Mouse (Mus musculus): ENCODE results near the gene Haus6. TPM values are rescaled to one million over a fixed set of nuclear protein-coding genes. Genes with fewer than 3 reads are reported as not detected.
"Not testable (repeated sequence)": the region's sequence is repeated elsewhere in the genome, so short reads cannot be mapped to it uniquely, and the experiment has no call there.

The Haus6 gene
- polyA plus RNA-seq (2012; fragmentation: generic; extraction: Trizol), result 7.6 TPM
- long read RNA-seq, experiment 1, full-length matches to known transcripts, result 4 of 9 reads
- long read RNA-seq, experiment 1, partial matches to known transcripts, result 4 of 9 reads
- long read RNA-seq, experiment 1, other reads (novel, unspliced or antisense), result 1 of 9 reads
- long read RNA-seq, experiment 2, full-length matches to known transcripts, result 109 of 193 reads
- long read RNA-seq, experiment 2, partial matches to known transcripts, result 4 of 193 reads
- long read RNA-seq, experiment 2, other reads (novel, unspliced or antisense), result 80 of 193 reads

GRCm38 (mm10) chr4:86611524-86612288, at the start of gene Haus6:
Haus6 (minus strand) TSS chr4:86612055.
- H3K27me3 ChIP-seq (ENCODE audit: control insufficient read depth, insufficient read depth, insufficient read length), result no peaks in the 10 kb centered on the region
- H3K79me2 ChIP-seq (ENCODE audit: control insufficient read depth, insufficient read depth), result peaks cover 53% of the 10 kb centered on the region
- peak within 1 kb of the TSS; percentile 89 for H3ac ChIP-seq (ENCODE audit: control insufficient read depth, insufficient read length, low read depth)
- peaks cover 16% of the 10 kb centered on the region for H3K36me3 ChIP-seq (ENCODE audit: control insufficient read depth, insufficient read depth)
- H3K79me3 ChIP-seq (ENCODE audit: low read depth), result peaks cover 52% of the 10 kb centered on the region
- H3K4me3 ChIP-seq (ENCODE audit: insufficient read depth, poor library complexity, severe bottlenecking), result peak within 1 kb of the TSS; percentile 98
- TF ChIP-seq USF1 (IDR thresholded peaks at IDR 0.05; ENCODE audit: low read depth) (peak; percentile 51), CTCF (IDR thresholded peaks at IDR 0.05; ENCODE audit: control insufficient read depth, insufficient read depth, insufficient read length) (no peak)

DNA sequence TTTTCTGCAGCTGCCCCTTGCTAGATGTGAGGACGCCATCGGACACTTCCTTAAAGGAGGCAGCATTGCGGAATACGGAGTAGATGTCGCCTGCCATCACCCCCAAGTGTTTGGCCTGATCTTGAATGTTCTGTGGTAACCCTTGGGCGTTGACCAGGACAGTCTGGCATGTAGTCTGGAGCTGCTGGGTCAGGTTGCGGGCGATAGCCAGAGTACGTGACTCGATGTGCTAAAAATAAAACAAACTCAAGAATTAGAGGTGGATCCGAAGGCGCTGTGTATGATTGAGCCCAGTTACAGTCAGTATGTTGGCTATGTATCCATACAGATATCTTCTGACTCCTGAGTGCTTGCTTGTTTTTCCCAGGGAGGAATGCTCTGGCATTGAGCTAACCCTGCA, 45.3 kb upstream of the Haus6 start:
- no peaks in the 10 kb centered on the region for H3K79me2 ChIP-seq (ENCODE audit: control insufficient read depth, insufficient read depth)
- no peak for TF ChIP-seq MYOD1 (IDR thresholded peaks at IDR 0.05; ENCODE audit: control insufficient read depth, insufficient read length, low read depth)
- no peak for TF ChIP-seq USF1 (IDR thresholded peaks at IDR 0.05; ENCODE audit: low read depth)
- TF ChIP-seq FOSL1 (IDR thresholded peaks at IDR 0.05; ENCODE audit: insufficient read depth, low read length, poor library complexity, severe bottlenecking), result no peak
- no peak for TF ChIP-seq CTCF (IDR thresholded peaks at IDR 0.05; ENCODE audit: control insufficient read depth, insufficient read depth, insufficient read length)
- no peak for TF ChIP-seq CEBPB (IDR thresholded peaks at IDR 0.05; ENCODE audit: low read depth)

GRCm38 (mm10) chr4:86656410-86656809, 44.6 kb upstream of the Haus6 start:
- H3K4me3 ChIP-seq (ENCODE audit: insufficient read depth, poor library complexity, severe bottlenecking); H3K27me3 ChIP-seq (ENCODE audit: control insufficient read depth, insufficient read depth, insufficient read length); H3ac ChIP-seq (ENCODE audit: control insufficient read depth, insufficient read length, low read depth); H3K79me2 ChIP-seq (ENCODE audit: control insufficient read depth, insufficient read depth); H3K79me3 ChIP-seq (ENCODE audit: low read depth): not testable (repeated sequence)
- peaks cover 63% of the 10 kb centered on the region for H3K36me3 ChIP-seq (ENCODE audit: control insufficient read depth, insufficient read depth)

More for the DNA sequence above, 45.3 kb upstream of the Haus6 start:
- H3K4me3 ChIP-seq (ENCODE audit: insufficient read depth, poor library complexity, severe bottlenecking), result no peak overlapping the region
- H3K79me3 ChIP-seq (ENCODE audit: low read depth), result no peaks in the 10 kb centered on the region
- peaks cover 70% of the 10 kb centered on the region for H3K36me3 ChIP-seq (ENCODE audit: control insufficient read depth, insufficient read depth)
- no peaks in the 10 kb centered on the region for H3K27me3 ChIP-seq (ENCODE audit: control insufficient read depth, insufficient read depth, insufficient read length)
- no peak overlapping the region for H3ac ChIP-seq (ENCODE audit: control insufficient read depth, insufficient read length, low read depth)

GRCm38 (mm10) chr4:86651686-86652384, 40.0 kb upstream of the Haus6 start:
- peaks cover 20% of the 10 kb centered on the region for H3K36me3 ChIP-seq (ENCODE audit: control insufficient read depth, insufficient read depth)
- no peaks in the 10 kb centered on the region for H3K79me3 ChIP-seq (ENCODE audit: low read depth)
- H3ac ChIP-seq (ENCODE audit: control insufficient read depth, insufficient read length, low read depth), result no peak overlapping the region
- H3K4me3 ChIP-seq (ENCODE audit: insufficient read depth, poor library complexity, severe bottlenecking), result no peak overlapping the region
- no peaks in the 10 kb centered on the region for H3K79me2 ChIP-seq (ENCODE audit: control insufficient read depth, insufficient read depth)
- no peak for TF ChIP-seq MYOG (IDR thresholded peaks at IDR 0.05; ENCODE audit: control insufficient read depth, extremely low read depth, insufficient read length)
- no peak for TF ChIP-seq CEBPB (IDR thresholded peaks at IDR 0.05; ENCODE audit: low read depth)
- TF ChIP-seq MYOD1 (IDR thresholded peaks at IDR 0.05; ENCODE audit: control insufficient read depth, insufficient read length, low read depth), result no peak
- TF ChIP-seq CTCF (IDR thresholded peaks at IDR 0.05; ENCODE audit: control insufficient read depth, insufficient read depth, insufficient read length), result no peak
- no peak for TF ChIP-seq MAX (IDR thresholded peaks at IDR 0.05)
- no peak for TF ChIP-seq USF1 (IDR thresholded peaks at IDR 0.05; ENCODE audit: low read depth)
- no peaks in the 10 kb centered on the region for H3K27me3 ChIP-seq (ENCODE audit: control insufficient read depth, insufficient read depth, insufficient read length)

DNA sequence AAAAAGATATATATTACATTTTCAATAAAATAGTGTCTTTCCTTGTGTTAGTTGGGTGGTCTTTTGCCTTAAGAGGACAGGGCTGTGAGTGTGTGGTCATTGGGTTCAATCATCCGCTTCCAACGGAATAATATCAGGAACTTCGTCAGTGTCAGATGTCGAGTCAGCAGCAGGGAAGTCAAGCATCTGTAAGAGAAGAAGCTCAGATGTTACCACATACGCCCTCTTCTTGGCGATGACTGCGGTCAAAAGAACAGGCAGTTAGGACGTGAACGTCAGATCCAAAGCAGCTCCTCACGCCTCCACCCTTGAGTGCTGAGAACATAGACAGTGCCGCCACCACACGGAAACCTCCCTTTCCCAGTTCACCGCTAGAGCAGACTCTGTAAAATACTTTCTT, 36.5 kb upstream of the Haus6 start:
- not testable (repeated sequence) for H3ac ChIP-seq (ENCODE audit: control insufficient read depth, insufficient read length, low read depth); H3K4me3 ChIP-seq (ENCODE audit: insufficient read depth, poor library complexity, severe bottlenecking); H3K79me2 ChIP-seq (ENCODE audit: control insufficient read depth, insufficient read depth); H3K27me3 ChIP-seq (ENCODE audit: control insufficient read depth, insufficient read depth, insufficient read length); H3K79me3 ChIP-seq (ENCODE audit: low read depth); H3K36me3 ChIP-seq (ENCODE audit: control insufficient read depth, insufficient read depth)

- H3K36me3 ChIP-seq (ENCODE audit: control insufficient read depth, insufficient read depth); H3K4me3 ChIP-seq (ENCODE audit: insufficient read depth, poor library complexity, severe bottlenecking); H3K27me3 ChIP-seq (ENCODE audit: control insufficient read depth, insufficient read depth, insufficient read length); H3K79me2 ChIP-seq (ENCODE audit: control insufficient read depth, insufficient read depth); H3ac ChIP-seq (ENCODE audit: control insufficient read depth, insufficient read length, low read depth); H3K79me3 ChIP-seq (ENCODE audit: low read depth): not testable (repeated sequence)
Observed at GRCm38 (mm10) chr4:86637561-86637960, 25.7 kb upstream of the Haus6 start.

GRCm38 (mm10) chr4:86634873-86635272, 23.0 kb upstream of the Haus6 start:
- not testable (repeated sequence) for H3K4me3 ChIP-seq (ENCODE audit: insufficient read depth, poor library complexity, severe bottlenecking); H3K79me3 ChIP-seq (ENCODE audit: low read depth); H3K27me3 ChIP-seq (ENCODE audit: control insufficient read depth, insufficient read depth, insufficient read length); H3ac ChIP-seq (ENCODE audit: control insufficient read depth, insufficient read length, low read depth); H3K79me2 ChIP-seq (ENCODE audit: control insufficient read depth, insufficient read depth); H3K36me3 ChIP-seq (ENCODE audit: control insufficient read depth, insufficient read depth)

DNA sequence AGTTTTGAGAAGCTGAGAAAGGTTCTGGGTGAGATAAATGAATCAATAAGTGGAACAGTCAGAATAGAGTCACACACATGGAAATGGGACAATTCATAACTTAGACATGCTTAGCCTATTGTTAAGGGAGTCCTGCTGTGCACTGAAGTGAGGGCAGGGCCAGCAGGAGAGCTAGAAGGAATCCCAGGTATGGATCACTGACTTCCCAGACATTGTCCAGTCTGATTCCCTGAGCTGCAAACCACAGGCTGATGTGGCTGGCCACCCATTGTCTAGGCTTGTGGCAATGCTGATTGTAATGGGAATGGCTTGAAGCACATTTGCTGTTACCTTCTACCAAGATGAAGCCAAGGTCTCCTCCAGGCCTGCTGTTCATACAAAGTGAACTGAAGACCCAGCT, 22.5 kb upstream of the Haus6 start:
- H3K4me3 ChIP-seq (ENCODE audit: insufficient read depth, poor library complexity, severe bottlenecking); H3K27me3 ChIP-seq (ENCODE audit: control insufficient read depth, insufficient read depth, insufficient read length); H3K36me3 ChIP-seq (ENCODE audit: control insufficient read depth, insufficient read depth); H3ac ChIP-seq (ENCODE audit: control insufficient read depth, insufficient read length, low read depth); H3K79me2 ChIP-seq (ENCODE audit: control insufficient read depth, insufficient read depth); H3K79me3 ChIP-seq (ENCODE audit: low read depth): not testable (repeated sequence)

DNA sequence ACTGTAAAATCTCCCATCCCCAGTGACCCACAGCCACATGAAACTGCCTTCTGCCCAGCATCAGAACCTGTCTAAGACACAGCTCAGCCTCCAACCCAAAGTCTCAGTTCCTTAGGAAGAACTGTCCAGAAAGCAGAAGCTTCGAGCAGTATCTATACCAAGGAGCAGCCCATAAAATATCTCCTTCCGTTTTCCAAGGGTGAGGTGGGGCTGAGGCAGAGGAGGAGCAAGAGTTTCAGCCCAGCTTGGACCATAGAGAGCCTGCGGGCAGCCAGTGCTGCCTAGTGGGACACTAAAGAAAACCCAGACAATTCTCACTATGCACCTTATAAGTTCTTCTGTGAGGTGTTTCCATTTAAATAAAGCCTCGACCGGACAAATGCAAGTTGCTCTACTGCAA, 20.7 kb upstream of the Haus6 start:
- H3K36me3 ChIP-seq (ENCODE audit: control insufficient read depth, insufficient read depth); H3K27me3 ChIP-seq (ENCODE audit: control insufficient read depth, insufficient read depth, insufficient read length); H3K4me3 ChIP-seq (ENCODE audit: insufficient read depth, poor library complexity, severe bottlenecking); H3ac ChIP-seq (ENCODE audit: control insufficient read depth, insufficient read length, low read depth); H3K79me3 ChIP-seq (ENCODE audit: low read depth); H3K79me2 ChIP-seq (ENCODE audit: control insufficient read depth, insufficient read depth): not testable (repeated sequence)

All from C2C12 (cell line).